Mouse (Mus musculus): ENCODE results near the gene Myom1.

Myom1 gene

GRCm38 (mm10) chr17:71059213-71059612 lies 56.8 kb downstream of the Myom1 start:
- no peak for DNase-seq (ENCODE audit: low spot score)

GRCm38 (mm10) chr17:71062049-71062560 lies 59.7 kb downstream of the Myom1 start:
- no peak for DNase-seq (ENCODE audit: low spot score)

GRCm38 (mm10) chr17:71062870-71063602 lies 60.6 kb downstream of the Myom1 start:
- no peak for DNase-seq (ENCODE audit: low spot score)

GRCm38 (mm10) chr17:71064463-71065014 lies 62.1 kb downstream of the Myom1 start:
- no peak for DNase-seq (ENCODE audit: low spot score)

DNA sequence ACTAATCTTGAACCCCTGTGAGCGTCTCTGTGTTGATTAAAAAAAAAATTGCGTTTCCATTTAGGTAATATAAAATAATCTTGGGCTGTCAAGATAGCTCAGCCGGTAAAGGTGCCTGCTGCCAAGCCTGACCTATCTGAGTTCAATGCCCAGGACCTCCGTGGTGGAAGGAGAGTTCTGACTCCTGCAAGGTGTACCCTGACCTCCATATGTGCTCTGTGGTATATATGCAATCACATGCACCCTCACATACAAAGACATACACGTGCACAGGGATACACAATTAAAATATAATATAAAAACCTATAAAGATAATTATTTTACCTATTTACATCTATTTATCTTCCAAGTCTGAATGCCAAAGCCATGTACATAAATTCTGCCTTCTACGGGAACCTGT lies 62.7 kb downstream of the Myom1 start:
- DNase-seq (ENCODE audit: low spot score) = no peak

DNA sequence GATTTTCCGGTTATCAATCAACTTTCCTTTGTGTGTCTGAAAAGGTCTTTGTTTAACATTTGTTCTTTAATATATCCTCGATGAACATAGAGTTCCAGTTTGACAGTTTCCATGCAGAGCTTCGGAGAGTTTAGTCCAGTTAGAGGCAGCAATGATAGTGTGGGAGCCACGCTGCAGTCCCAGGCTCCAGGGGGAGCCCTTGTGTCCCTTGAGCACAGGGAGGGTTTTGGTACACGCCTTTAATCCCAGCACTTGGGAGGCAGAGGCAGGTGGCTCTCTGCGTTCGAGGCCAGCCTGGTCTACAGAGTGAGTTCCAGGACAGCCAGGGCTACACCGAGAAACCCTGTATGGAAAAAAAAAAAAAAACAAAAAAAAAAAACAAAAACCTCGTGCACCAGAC lies 66.7 kb downstream of the Myom1 start:
- no peak for DNase-seq (ENCODE audit: low spot score)

DNA sequence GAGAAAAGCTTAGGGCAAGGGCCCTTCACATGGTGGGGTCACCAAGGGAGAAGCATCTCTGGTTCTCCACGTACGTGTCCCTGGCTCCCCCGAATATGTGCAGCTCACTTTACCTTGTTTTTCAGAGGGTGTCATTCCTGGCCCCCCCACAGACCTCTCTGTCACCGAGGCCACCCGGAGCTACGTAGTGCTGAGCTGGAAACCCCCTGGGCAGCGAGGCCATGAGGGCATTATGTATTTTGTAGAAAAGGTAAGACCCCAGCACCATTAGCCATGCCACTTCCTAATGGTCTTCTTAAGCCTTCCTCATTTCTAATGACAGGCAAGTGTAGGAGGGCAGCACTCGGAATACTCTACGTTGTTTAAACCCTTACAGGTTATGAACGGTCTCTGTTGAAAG lies 69.5 kb downstream of the Myom1 start:
- no peak for DNase-seq (ENCODE audit: low spot score)

GRCm38 (mm10) chr17:71074386-71074785 lies 72.0 kb downstream of the Myom1 start:
- DNase-seq (ENCODE audit: low spot score) = no peak

DNA sequence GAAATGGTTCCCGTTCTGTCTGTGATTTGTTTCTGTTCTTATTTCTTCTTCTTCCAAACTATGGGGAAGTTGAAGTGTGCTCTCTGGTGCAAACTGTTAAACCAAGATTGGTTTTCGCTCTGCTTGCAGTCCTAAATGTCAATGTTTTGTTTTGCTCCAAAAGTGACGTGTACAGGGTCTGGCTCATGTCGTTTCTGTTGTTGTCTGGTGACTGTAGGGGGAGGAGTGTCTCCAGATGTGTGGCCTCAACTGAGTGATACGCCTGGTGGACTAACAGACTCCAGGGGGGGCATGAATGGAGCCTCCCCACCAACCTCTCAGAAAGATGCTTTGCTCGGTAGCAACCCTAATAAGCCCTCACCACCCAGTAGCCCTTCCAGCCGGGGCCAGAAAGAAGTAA lies 79.6 kb downstream of the Myom1 start:
- DNase-seq (ENCODE audit: low spot score) = no peak

DNA sequence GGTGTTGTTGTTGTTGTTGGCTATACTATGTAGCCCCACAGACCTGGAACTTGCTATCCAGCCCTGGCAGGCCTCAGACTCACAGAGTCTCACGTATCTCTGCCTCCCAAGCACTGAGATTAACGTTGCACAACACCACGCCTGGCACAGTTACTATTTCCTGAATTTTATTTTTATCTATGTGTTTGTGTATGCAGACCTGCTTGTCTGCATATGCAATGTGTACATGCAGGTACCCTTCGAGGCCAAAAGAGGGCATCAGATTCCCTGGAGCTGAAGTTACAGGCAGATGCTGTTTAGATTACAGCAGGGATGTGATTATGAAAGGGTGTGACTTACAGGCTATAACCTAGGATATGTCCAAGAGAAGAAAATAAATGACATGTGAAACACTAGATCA lies 84.5 kb downstream of the Myom1 start:
- no peak for DNase-seq (ENCODE audit: low spot score)

DNA sequence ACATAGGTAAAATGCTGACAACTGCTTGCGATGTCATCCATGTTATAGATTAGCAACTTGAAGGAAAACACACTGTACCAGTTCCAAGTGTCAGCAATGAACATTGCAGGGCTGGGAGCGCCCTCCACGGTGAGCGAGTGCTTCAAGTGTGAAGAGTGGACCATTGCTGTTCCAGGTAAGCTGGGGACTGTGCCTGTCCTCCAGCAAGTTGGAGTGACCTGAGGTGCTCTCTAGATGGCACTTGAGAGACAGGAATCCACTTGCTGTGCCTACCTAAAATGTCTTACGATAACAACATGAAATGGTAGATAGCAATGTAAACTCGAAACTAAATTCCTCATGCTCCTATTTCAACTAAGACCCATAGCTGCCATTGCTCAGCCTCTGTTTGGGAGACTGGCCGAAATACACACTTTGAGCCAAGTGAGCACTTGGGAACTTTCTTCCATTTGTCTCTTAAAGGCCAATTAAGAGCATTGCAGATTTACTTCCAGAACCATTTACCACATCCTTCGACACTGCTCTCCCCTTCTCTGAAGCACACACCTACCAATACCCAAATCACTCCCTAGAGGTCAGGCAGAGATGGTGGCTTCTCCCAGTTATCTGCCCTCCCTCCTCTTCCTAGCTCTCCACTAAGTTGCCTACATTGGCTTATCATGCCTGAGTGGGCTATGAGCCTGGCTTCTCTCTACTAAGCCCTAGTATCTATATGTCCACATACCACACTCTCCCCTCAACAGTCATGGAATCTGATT lies 85.1 kb downstream of the Myom1 start:
- DNase-seq (ENCODE audit: low spot score) = no peak

GRCm38 (mm10) chr17:71088154-71088521 lies 85.7 kb downstream of the Myom1 start:
- no peak for DNase-seq (ENCODE audit: low spot score)

DNA sequence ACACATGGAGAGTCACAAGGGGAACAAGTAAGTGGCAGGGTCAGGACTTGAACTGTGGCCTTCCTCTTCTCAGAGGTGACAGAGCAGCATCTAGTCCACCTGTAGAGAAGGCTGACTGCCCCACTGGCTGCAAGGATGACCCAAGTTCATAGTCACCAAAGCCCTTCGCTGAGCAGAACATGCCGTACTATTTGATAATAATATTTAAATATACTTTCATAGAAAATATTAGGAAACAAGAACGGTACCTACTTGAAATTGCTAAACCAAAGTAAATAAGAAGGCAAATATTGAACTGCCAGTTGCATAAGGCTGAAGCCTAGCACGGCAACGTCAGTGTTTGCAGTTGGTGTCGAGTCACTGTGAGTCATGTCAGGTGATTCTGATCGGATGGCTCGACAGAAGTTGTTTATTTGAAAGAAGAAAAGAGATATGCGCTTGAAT lies 86.6 kb downstream of the Myom1 start:
- DNase-seq (ENCODE audit: low spot score) = no peak

DNA sequence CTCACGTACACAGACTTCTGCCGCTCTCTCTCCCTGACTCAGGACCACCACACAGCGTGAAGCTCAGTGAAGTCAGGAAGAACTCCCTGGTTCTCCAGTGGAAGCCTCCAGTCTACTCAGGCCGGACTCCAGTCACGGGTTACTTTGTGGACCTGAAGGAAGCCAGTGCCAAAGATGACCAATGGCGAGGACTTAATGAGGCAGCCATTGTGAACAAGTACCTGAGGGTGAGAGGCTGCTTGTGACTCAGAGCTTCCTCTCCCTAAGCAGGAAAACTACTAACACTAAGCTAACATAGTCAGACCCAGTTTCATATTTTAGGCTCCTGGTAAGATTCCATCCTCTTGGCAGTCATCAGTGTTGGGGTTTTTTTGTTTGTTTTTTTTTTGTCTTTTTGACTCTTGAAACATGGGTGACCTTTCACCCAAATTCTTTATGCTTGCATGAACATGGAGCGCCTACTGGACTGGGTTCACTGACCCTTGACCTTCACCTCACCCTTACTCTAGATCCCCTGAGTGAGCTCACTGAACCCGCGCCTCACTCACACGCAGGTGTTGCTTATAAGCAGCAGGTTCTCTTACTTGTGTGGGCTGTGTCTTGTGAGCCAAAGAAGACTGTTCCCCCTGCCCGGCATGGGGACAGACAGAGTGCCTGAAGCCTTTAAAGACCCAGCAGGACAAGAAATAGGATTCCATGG lies 87.5 kb downstream of the Myom1 start:
- DNase-seq (ENCODE audit: low spot score) = no peak

- DNase-seq (ENCODE audit: low spot score) = no peak
Observed at GRCm38 (mm10) chr17:71091024-71091423, 88.6 kb downstream of the Myom1 start.

DNA sequence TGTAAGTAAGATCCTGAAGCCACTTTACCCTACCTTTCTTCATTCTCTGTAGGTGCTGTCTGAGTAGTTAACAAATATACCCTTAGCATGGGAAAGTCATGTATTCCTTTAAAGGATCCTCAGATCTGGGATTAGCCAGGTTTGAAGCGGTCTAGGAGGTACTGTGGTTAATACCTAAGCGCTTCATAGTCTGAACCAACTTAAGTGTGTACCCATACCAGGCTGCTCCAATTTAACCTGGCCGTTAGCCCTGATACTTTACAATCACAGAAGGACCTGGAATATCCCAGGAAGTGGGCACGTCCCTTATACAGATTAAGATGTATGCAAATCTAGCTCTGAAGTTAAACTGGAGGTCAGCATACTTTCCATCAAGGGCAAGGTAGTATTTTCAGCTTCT lies 89.9 kb downstream of the Myom1 start:
- no peak for DNase-seq (ENCODE audit: low spot score)

GRCm38 (mm10) chr17:71093793-71094192 lies 91.4 kb downstream of the Myom1 start:
- no peak for DNase-seq (ENCODE audit: low spot score)

DNA sequence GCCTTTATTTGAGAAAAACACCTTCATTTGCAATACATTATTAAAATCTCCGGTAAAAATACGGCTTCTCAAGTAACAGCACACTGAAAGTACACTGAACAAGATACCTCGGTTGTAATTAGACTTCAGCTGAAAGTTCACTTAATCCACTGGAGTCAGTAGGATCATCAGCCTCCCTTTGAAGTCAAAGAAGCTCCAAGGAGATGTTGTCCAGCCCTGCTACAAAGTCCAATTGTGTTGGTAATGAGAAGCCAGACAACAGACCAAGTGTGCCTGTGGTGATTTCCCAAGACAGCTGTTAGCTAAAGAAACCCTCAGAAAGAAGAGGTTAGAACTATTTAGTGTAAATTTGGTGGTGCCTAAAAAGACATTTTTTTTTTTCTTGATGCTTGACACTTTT lies 92.0 kb downstream of the Myom1 start:
- no peak for DNase-seq (ENCODE audit: low spot score)

- DNase-seq (ENCODE audit: low spot score) = no peak
Observed at GRCm38 (mm10) chr17:71096557-71097208, 94.2 kb downstream of the Myom1 start.

- no peak for DNase-seq (ENCODE audit: low spot score)
Observed at GRCm38 (mm10) chr17:71097209-71097597, 94.8 kb downstream of the Myom1 start.

DNA sequence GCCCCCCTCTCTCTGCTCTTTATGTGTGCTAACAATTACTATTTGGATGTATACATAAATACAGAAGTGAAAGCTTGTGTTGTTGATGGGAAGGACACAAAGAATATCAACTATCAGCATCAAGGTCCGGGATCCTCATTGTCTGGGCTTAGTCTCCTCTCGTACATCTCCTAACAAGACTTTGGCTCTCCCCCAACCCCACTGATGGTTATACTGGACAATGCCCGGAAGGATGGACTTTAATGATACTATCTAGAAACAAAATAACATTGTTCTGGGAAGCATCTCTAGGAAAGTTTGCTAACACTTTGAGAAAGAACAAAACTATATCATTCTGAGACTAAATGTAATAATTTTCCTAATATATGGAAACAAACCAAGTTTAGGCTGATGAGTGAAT lies 96.2 kb downstream of the Myom1 start:
- no peak for DNase-seq (ENCODE audit: low spot score)

Measured in left cerebral cortex, adult 11 months (tissue).